Mouse (Mus musculus) stomach, embryonic 15.5 days (tissue): ENCODE data around the gene Brpf1. TPM values are rescaled to one million over a fixed set of nuclear protein-coding genes. Genes with fewer than 3 reads are reported as not detected.
"Not testable (repeated sequence)": the region's sequence is repeated elsewhere in the genome, so short reads cannot be mapped to it uniquely, and the experiment has no call there.

Experiments
- ATAC-seq: fragments of 200-750 bp; cut with Nextera tagmentation; 2 replicates; pipeline ENCODE4 v1.8.0; 2017; ENCODE audit warnings: low read depth, moderate number of reproducible peaks, moderate TSS enrichment; ENCODE audit not compliant: insufficient read depth, low FRiP score
- H3K27ac ChIP-seq: fragments of 300-500 bp; sonication (generic); 2 replicates; pipeline ENCODE4 v1.5.1; 2015; ENCODE audit warnings: mild to moderate bottlenecking, inconsistent platforms
- H3K27me3 ChIP-seq: fragments of 300-500 bp; sonication (generic); replicated peaks from 2 replicates; pipeline ENCODE4 v1.6.1; 2015; ENCODE audit warnings: inconsistent platforms
- H3K36me3 ChIP-seq: fragments of 300-500 bp; sonication (generic); 2 replicates; pipeline ENCODE4 v1.6.1; 2015; ENCODE audit warnings: inconsistent platforms
- H3K4me1 ChIP-seq: fragments of 300-500 bp; sonication (generic); 2 replicates; pipeline ENCODE4 v1.6.1; 2015; ENCODE audit warnings: inconsistent platforms
- H3K4me2 ChIP-seq: fragments of 300-500 bp; sonication (generic); 2 replicates; pipeline ENCODE4 v1.6.1; 2015; ENCODE audit warnings: mild to moderate bottlenecking, inconsistent platforms
- H3K4me3 ChIP-seq: fragments of 300-500 bp; sonication (generic); replicated peaks from 2 replicates; pipeline ENCODE4 v1.5.1; 2015; ENCODE audit warnings: inconsistent platforms
- H3K9ac ChIP-seq: fragments of 300-500 bp; sonication (generic); 2 replicates; pipeline ENCODE4 v1.6.1; 2015; ENCODE audit warnings: inconsistent platforms
- H3K9me3 ChIP-seq: fragments of 300-500 bp; sonication (generic); 2 replicates; pipeline ENCODE4 v1.6.1; 2016; ENCODE audit warnings: inconsistent platforms
- WGBS: fragments of 180-500 bp; shearing (Covaris S2); methylation state at CpG from one replicate; pipeline ENCODE4 v1.1.7; 2015; 5-methylcytosine and 5-hydroxymethylcytosine counted together
- polyA plus RNA-seq: library from polyadenylated mRNA; unstranded; fragments of >200 nt; fragmentation: Nextera tagmentation; extraction: Ambion mirVana; gene quantifications from 2 replicates; pipeline ENCODE4 v1.2.1, GENCODE M21; 2015

Gene Brpf1
- polyA plus RNA-seq, 1 experiment from 2014 or later, result 15.9 TPM

DNA sequence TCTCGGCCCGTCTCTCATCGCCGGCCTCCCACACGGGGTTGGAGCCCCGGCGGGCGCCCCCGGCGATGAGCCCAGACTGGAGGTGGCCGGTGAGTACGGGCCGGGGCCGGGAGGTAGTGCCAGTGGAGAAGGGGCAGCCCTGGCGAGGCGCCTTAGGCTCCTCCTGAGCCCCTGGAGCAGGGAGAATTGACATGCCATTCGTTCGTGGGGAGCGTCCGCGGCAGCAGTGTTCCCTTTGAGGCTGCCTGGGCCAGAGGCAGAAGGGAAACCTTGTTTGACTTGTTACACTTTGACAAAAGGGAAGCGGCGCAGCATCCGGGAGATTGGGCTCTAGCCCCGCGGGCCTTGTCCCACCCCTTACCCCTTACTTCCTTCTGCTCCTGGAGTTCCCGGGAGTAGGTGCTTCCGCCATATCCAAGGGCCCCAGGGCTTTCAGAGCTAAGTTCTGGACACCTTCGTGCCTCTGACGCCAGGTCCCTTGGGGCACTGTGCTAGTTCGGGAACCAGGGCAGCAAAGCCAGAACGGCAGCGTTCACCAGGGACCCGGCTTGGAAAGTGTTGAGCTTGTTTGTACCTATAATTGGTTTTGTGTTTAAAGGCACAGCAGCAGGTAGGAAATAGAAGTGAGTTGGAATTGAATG is 664 bp downstream of the Brpf1 start:
- Histone ChIP-seq H3K4me3 (peak overlapping the region; percentile 83), H3K9ac (peak overlapping the region; percentile 97), H3K36me3 (peaks cover 4% of the 10 kb centered on the region; the same call in 1 of the 2 replicates), H3K27me3 (no peaks in the 10 kb centered on the region), H3K27ac (peak overlapping the region; percentile 96), H3K9me3 (no peaks in the 10 kb centered on the region), H3K4me2 (peak overlapping the region; percentile 94), H3K4me1 (peaks cover 28% of the 10 kb centered on the region)
- under 1% methylated on average over 34 of the region's 34 CpGs for WGBS
- ATAC-seq, result no peak

- Histone ChIP-seq H3K27ac (peak overlapping the region; percentile 96), H3K4me2 (peak overlapping the region; percentile 94), H3K27me3 (no peaks in the 10 kb centered on the region), H3K9me3 (no peaks in the 10 kb centered on the region), H3K36me3 (peaks cover 5% of the 10 kb centered on the region; the same call in 1 of the 2 replicates), H3K4me1 (peaks cover 28% of the 10 kb centered on the region), H3K4me3 (peak overlapping the region; percentile 83), H3K9ac (peak overlapping the region; percentile 97)
- no peak for ATAC-seq
- 27% methylated on average over 5 of the region's 5 CpGs for WGBS
Observed at GRCm38 (mm10) chr6:113308141-113308540, 1.2 kb downstream of the Brpf1 start.

DNA sequence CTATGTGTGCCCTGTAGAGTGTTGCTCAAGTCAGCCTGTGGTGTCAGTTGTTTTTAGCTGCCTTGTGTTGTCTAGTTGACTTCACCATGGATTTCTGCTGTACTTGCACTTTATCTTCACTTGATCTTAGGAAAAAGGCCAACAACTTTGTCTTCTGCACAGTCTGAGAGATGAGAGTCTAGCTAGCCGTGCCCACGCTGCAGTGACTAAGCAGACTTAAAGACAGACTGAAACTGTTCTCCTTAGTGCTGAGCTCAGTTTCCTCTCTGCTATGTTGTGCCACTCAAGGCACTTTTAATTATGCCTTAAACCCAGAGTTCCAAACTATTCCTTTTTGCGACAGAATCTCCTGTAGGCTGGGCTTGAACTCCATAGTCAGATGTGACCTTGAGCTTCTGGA is 9.0 kb downstream of the Brpf1 start:
- H3K9me3 ChIP-seq, result no peaks in the 10 kb centered on the region
- no peaks in the 10 kb centered on the region for H3K27me3 ChIP-seq
- peaks cover 75% of the 10 kb centered on the region for H3K36me3 ChIP-seq
- H3K27ac ChIP-seq, result no peak overlapping the region
- no peak overlapping the region for H3K4me2 ChIP-seq
- WGBS, result 92% methylated on average over 3 of the region's 3 CpGs
- H3K4me1 ChIP-seq, result no peaks in the 10 kb centered on the region
- no peak overlapping the region for H3K4me3 ChIP-seq
- no peak for ATAC-seq
- H3K9ac ChIP-seq, result no peak overlapping the region

GRCm38 (mm10) chr6:113326533-113327315 is 19.8 kb downstream of the Brpf1 start, which contains the start of gene Ogg1:
TSS of gene Ogg1 (plus strand) at chr6:113326972.
- Histone ChIP-seq H3K36me3 (peaks cover 30% of the 10 kb centered on the region), H3K27ac (peak within 1 kb of the TSS; percentile 96), H3K4me2 (peak within 1 kb of the TSS; percentile 84), H3K9me3 (no peaks in the 10 kb centered on the region), H3K4me3 (peak within 1 kb of the TSS; percentile 69), H3K4me1 (peaks cover 3% of the 10 kb centered on the region; the same call in 1 of the 2 replicates), H3K27me3 (no peaks in the 10 kb centered on the region), H3K9ac (peak within 1 kb of the TSS; percentile 60)
- peak; percentile 98 for ATAC-seq
- WGBS, result under 1% methylated on average over 52 of the region's 52 CpGs

- Histone ChIP-seq H3K9me3 (no peaks in the 10 kb centered on the region), H3K9ac (no peak overlapping the region), H3K27ac (no peak overlapping the region)
Observed at GRCm38 (mm10) chr6:113329396-113329795, 22.5 kb downstream of the Brpf1 start.

GRCm38 (mm10) chr6:113330547-113330946 is 23.6 kb downstream of the Brpf1 start:
- no peak overlapping the region for H3K4me2 ChIP-seq
- WGBS, result 38% methylated on average over 2 of the region's 2 CpGs
- H3K27me3 ChIP-seq, result no peaks in the 10 kb centered on the region
- no peak overlapping the region for H3K4me3 ChIP-seq
- ATAC-seq, result no peak
- H3K36me3 ChIP-seq, result peaks cover 26% of the 10 kb centered on the region
- H3K9me3 ChIP-seq, result no peaks in the 10 kb centered on the region
- peaks cover 3% of the 10 kb centered on the region; the same call in 1 of the 2 replicates for H3K4me1 ChIP-seq
- no peak overlapping the region for H3K9ac ChIP-seq
- no peak overlapping the region; the same call in 1 of the 2 replicates for H3K27ac ChIP-seq

More at GRCm38 (mm10) chr6:113329396-113329795, 22.5 kb downstream of the Brpf1 start:
- ATAC-seq, result no peak
- Histone ChIP-seq H3K4me1 (peaks cover 3% of the 10 kb centered on the region; the same call in 1 of the 2 replicates), H3K4me2 (no peak overlapping the region), H3K27me3 (no peaks in the 10 kb centered on the region), H3K4me3 (no peak overlapping the region), H3K36me3 (peaks cover 16% of the 10 kb centered on the region)
- 81% methylated on average over 1 of the region's 1 CpGs for WGBS

DNA sequence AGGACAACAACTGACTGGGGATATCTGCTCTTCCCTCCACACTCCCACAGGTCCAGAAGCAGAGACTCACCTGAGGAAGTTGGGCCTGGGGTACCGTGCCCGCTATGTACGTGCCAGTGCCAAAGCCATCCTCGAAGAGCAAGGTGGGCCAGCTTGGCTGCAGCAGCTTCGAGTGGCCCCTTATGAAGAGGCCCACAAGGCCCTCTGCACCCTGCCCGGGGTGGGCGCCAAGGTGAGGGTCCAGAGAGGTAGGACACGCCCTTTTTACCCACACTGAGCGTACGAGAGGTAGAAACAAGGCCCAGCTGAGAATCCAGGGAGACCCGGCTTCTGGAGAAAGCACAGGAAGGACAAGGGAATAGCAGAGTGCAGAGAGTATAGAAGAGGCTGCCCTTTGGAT is 24.8 kb downstream of the Brpf1 start:
- Histone ChIP-seq H3K9me3 (no peaks in the 10 kb centered on the region), H3K4me1 (peaks cover 3% of the 10 kb centered on the region; the same call in 1 of the 2 replicates), H3K9ac (no peak overlapping the region), H3K27ac (no peak overlapping the region), H3K36me3 (peaks cover 35% of the 10 kb centered on the region), H3K4me2 (no peak overlapping the region), H3K4me3 (no peak overlapping the region), H3K27me3 (no peaks in the 10 kb centered on the region)
- ATAC-seq, result no peak
- 91% methylated on average over 11 of the region's 11 CpGs for WGBS

DNA sequence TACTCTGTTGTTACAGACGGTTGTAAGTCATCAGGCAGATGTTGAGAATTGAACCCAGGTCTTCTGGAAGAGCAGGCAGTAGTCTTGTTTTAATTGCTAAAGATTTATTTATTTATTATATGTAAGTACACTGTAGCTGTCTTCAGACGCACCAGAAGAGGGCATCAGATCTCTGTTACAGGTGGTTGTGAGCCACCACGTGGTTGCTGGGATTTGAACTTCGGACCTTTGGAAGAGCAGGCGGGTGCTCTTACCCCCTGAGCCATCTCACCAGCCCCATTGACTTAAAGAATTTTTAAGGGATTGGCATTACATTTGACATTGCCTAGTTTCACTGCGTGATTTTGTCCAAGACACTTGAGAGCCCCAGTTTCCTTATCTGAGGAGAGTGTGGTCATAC is 25.8 kb downstream of the Brpf1 start:
- H3K27ac ChIP-seq, result peak overlapping the region; percentile 67; the same call in 1 of the 2 replicates
- not testable (repeated sequence) for H3K4me2 ChIP-seq, H3K4me3 ChIP-seq, H3K9me3 ChIP-seq, H3K27me3 ChIP-seq, ATAC-seq, H3K9ac ChIP-seq, H3K4me1 ChIP-seq
- 72% methylated on average over 6 of the region's 6 CpGs for WGBS
- H3K36me3 ChIP-seq, result peaks cover 37% of the 10 kb centered on the region

DNA sequence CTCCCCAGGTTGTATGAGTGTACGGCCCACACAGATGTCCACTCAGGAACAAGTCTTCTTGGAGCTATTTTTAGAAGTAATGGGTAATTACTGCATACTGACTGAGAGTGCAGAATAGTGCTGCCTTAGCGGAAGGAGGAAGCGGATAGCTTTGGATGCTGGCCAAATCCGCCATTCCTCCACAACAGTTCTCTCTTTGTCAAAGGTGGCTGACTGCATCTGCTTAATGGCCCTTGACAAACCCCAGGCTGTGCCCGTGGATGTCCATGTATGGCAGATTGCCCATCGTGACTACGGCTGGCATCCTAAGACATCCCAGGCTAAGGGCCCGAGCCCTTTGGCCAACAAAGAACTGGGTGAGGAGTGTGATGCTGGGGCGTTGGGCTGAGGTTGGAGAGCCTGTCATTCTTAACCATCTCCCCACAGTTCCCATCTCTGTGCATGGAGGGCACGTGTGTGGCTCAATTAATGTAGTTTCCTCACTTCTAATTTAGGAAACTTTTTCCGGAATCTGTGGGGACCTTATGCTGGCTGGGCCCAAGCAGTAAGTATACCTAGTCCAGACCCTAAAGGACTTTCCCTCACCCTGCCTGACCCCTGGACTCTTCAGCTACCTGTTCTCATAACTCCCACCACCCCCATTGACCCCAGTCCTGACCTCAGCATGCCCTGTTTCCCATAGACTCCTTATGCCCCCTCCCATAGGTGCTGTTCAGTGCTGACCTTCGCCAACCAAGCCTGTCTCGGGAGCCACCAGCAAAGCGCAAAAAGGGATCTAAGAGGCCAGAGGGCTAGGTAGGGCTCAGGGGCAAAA is 26.4 kb downstream of the Brpf1 start:
- H3K27me3 ChIP-seq, result no peaks in the 10 kb centered on the region
- peak; percentile 66; the same call in 1 of the 2 replicates for ATAC-seq
- no peak overlapping the region for H3K4me2 ChIP-seq
- H3K9me3 ChIP-seq, result no peaks in the 10 kb centered on the region
- no peak overlapping the region for H3K9ac ChIP-seq
- H3K4me3 ChIP-seq, result no peak overlapping the region
- H3K27ac ChIP-seq, result peak overlapping the region; percentile 67
- H3K36me3 ChIP-seq, result peaks cover 43% of the 10 kb centered on the region
- peaks cover under 1% of the 10 kb centered on the region; the same call in 1 of the 2 replicates for H3K4me1 ChIP-seq
- 56% methylated on average over 14 of the region's 14 CpGs for WGBS

- Histone ChIP-seq H3K9me3 (no peaks in the 10 kb centered on the region), H3K4me1 (no peaks in the 10 kb centered on the region; the same call in 1 of the 2 replicates), H3K9ac (no peak overlapping the region), H3K36me3 (peaks cover 46% of the 10 kb centered on the region), H3K4me3 (no peak overlapping the region), H3K27me3 (no peaks in the 10 kb centered on the region), H3K27ac (0 out of 2 replicates have a peak overlapping the region, but pooled peaks have one; percentile 3), H3K4me2 (no peak overlapping the region)
- no peak for ATAC-seq
- 73% methylated on average over 6 of the region's 6 CpGs for WGBS
Observed at GRCm38 (mm10) chr6:113334216-113334615, 27.3 kb downstream of the Brpf1 start.

- no peak overlapping the region for H3K27ac ChIP-seq
- peaks cover 3% of the 10 kb centered on the region; the same call in 1 of the 2 replicates for H3K4me1 ChIP-seq
- no peak overlapping the region for H3K9ac ChIP-seq
- 59% methylated on average over 8 of the region's 8 CpGs for WGBS
- H3K27me3 ChIP-seq, result no peaks in the 10 kb centered on the region
- no peak overlapping the region for H3K4me2 ChIP-seq
- H3K9me3 ChIP-seq, result no peaks in the 10 kb centered on the region
- H3K36me3 ChIP-seq, result peaks cover 41% of the 10 kb centered on the region
- ATAC-seq, result no peak
- H3K4me3 ChIP-seq, result no peak overlapping the region
Observed at GRCm38 (mm10) chr6:113336852-113337620, 30.1 kb downstream of the Brpf1 start.
